Mouse (Mus musculus): Measurements from ENCODE around the gene Zmiz1. TPM values are rescaled to one million over a fixed set of nuclear protein-coding genes. Genes with fewer than 3 reads are reported as not detected.

Gene Zmiz1
- polyA plus RNA-seq, 1 experiment from 2014 or later, result 66.5 TPM

DNA sequence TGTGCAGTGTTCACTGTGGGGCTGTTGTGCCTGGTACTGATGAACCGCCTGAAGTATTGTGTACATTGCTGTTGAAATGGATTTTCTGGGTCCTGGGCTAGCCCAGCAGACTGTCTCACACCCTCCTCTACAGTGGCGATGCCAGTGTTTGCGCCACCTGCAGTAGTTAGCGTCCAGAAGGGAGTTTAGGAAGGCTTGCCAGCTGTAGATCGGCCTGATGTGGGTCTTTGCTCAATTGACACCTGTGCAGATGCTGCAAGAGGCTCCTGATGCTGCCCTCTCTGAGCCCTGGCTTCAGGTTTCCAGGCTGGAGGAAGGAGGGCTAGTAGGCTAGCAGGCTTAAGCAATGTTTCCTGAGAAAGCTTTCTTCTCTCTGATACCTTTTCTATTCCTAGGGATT, 42.5 kb downstream of the Zmiz1 start:
- Histone ChIP-seq H3K4me1 (peaks cover 60% of the 10 kb centered on the region), H3K4me2 (replicated peaks) (no peak overlapping the region), H3K36me3 (peaks cover 38% of the 10 kb centered on the region), H3K9ac (0 out of 2 replicates have a peak overlapping the region, but pooled peaks have one; percentile 15), H3K27ac (no peak overlapping the region), H3K4me3 (no peak overlapping the region), H3K27me3 (no peaks in the 10 kb centered on the region), H3K9me3 (replicated peaks) (no peaks in the 10 kb centered on the region)
- WGBS, result 90% methylated on average over 5 of the region's 5 CpGs
- no peak for ATAC-seq (ENCODE audit: low FRiP score)

DNA sequence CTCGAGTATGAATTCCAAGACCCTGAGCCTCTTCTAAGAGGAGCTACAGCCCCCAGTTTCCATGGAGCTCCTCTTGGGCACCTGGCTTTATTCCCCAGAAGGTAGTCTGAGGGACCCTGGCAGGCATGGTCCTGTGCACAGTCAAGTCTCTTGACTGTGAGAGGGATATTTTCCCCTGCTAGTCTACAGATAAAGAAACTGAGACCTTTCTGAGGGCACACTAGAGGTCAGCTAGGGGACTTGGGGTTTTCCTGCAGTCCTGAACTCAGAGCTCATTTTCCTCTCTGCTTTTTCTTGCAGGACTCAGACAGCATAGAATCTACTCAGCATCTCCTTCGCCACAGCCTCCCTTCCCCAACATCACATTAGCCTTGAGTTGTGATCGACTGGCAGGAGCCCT, 43.4 kb downstream of the Zmiz1 start:
- Histone ChIP-seq H3K9me3 (replicated peaks) (no peaks in the 10 kb centered on the region), H3K36me3 (peaks cover 42% of the 10 kb centered on the region), H3K4me2 (replicated peaks) (no peak overlapping the region), H3K9ac (no peak overlapping the region), H3K27ac (no peak overlapping the region), H3K27me3 (no peaks in the 10 kb centered on the region), H3K4me3 (no peak overlapping the region), H3K4me1 (peaks cover 51% of the 10 kb centered on the region)
- 96% methylated on average over 3 of the region's 3 CpGs for WGBS
- no peak for ATAC-seq (ENCODE audit: low FRiP score)

DNA sequence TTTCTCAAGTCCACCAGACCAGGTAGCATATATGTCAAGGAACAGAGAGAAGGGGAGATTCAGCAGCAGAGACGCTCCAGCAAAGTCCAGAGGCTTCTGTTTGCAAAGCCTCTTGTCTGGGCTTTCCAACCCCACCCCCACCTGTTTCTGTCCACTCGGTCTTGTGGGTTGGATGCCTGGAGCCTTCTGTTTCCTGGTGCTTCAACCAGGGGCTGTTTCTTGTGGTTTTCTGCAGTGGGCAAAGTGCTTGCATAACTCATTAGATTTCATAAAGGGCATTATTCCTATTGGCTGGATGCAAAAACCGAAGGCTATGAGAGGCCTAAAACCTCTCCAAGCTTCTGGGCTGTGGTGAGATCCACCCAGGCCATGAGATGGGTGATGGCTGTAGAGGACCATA, 45.3 kb downstream of the Zmiz1 start:
- no peak overlapping the region for H3K27ac ChIP-seq
- no peaks in the 10 kb centered on the region for H3K27me3 ChIP-seq
- ATAC-seq (ENCODE audit: low FRiP score), result no peak
- H3K4me2 ChIP-seq (replicated peaks), result no peak overlapping the region
- H3K4me1 ChIP-seq, result peaks cover 45% of the 10 kb centered on the region
- no peak overlapping the region for H3K9ac ChIP-seq
- 89% methylated on average over 3 of the region's 3 CpGs for WGBS
- H3K36me3 ChIP-seq, result peaks cover 54% of the 10 kb centered on the region
- no peaks in the 10 kb centered on the region for H3K9me3 ChIP-seq (replicated peaks)
- no peak overlapping the region for H3K4me3 ChIP-seq

DNA sequence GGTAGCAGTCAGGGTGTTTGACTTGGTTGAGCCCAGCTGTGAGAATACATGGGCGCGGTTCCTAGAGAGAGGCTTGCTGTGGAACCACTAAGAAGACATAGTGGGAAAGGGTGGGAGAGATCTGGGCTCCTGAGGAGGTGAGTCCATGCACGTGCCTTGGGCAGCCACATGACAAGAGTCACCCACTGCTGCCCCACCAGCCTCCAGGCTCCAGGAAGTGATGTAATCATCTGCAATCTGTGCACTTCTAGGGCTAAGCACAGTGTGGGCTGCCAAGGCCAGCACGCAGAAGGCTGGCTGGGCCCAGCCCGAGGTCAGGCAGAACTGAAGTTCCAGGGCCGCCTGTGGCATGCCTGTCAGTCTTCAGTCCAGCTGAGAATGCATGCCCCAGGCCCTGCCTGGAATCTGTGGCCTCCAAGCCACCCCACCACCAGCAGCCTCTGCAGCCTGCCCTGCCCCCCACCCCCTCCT, 46.3 kb downstream of the Zmiz1 start:
- H3K9me3 ChIP-seq (replicated peaks), result no peaks in the 10 kb centered on the region
- ATAC-seq (ENCODE audit: low FRiP score), result no peak
- no peak overlapping the region for H3K4me3 ChIP-seq
- H3K27me3 ChIP-seq, result no peaks in the 10 kb centered on the region
- no peak overlapping the region for H3K27ac ChIP-seq
- H3K9ac ChIP-seq, result 0 out of 2 replicates have a peak overlapping the region, but pooled peaks have one; percentile 1
- WGBS, result 55% methylated on average over 6 of the region's 6 CpGs
- H3K36me3 ChIP-seq, result peaks cover 62% of the 10 kb centered on the region
- peaks cover 45% of the 10 kb centered on the region for H3K4me1 ChIP-seq
- H3K4me2 ChIP-seq (replicated peaks), result no peak overlapping the region

DNA sequence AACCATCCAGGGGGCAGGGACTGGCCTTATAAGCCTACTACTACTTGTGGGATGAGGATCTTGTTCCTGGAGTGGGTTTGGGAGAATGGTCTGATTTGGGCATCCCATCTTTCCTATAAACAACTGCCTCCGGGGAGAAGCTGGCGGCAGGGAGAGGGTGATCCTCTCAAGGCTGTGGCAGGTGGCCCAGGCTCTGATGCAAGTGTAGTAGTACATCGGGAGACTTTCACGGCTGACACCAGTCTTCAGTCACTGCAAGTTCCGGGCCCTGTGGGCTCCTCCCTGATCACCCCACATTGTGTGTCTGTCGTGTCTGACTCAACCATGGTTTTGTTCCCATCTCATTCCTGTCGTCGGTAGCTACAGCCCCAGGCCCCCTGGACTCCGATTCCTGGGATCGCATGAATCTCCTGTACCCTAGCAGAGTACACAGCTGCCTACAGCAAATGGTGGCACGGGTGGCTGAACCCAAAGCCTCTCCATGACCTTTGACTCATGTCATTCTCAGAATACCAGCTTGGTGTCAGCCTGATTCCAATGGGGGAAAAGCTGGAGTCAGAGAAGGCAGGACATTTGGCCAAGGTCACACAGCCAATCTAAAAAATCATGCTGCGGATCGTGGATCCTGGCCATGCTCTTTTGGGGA, 49.2 kb downstream of the Zmiz1 start:
- no peaks in the 10 kb centered on the region for H3K9me3 ChIP-seq (replicated peaks)
- peaks cover 55% of the 10 kb centered on the region for H3K36me3 ChIP-seq
- no peak overlapping the region for H3K4me2 ChIP-seq (replicated peaks)
- no peaks in the 10 kb centered on the region for H3K27me3 ChIP-seq
- peak overlapping the region; percentile 17; the same call in 1 of the 2 replicates for H3K27ac ChIP-seq
- no peak for ATAC-seq (ENCODE audit: low FRiP score)
- 74% methylated on average over 13 of the region's 13 CpGs for WGBS
- H3K9ac ChIP-seq, result no peak overlapping the region
- H3K4me3 ChIP-seq, result no peak overlapping the region
- H3K4me1 ChIP-seq, result peaks cover 60% of the 10 kb centered on the region

DNA sequence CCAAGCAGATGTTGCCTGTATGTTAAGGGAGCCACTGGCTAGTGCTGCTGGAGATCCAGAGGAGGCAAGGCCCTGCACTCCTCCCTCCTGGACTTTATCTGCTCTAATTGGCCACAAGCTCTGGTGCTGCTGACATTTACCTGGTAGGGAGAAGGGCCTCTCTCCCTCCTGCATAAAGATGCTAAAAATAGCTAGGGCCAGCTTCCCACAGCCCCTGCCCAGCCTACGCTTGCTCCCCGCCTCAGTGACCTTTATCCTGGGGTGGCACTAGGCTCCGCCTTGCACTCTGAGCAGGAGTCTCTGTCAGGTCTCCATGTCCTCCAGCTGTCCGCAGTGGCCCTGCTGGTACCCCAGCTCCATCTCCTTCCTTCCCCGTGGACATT, 49.8 kb downstream of the Zmiz1 start:
- Histone ChIP-seq H3K36me3 (peaks cover 49% of the 10 kb centered on the region), H3K4me2 (replicated peaks) (no peak overlapping the region), H3K9me3 (replicated peaks) (no peaks in the 10 kb centered on the region), H3K4me1 (peaks cover 65% of the 10 kb centered on the region), H3K4me3 (no peak overlapping the region), H3K27me3 (no peaks in the 10 kb centered on the region), H3K9ac (no peak overlapping the region), H3K27ac (peak overlapping the region; percentile 17; the same call in 1 of the 2 replicates)
- 83% methylated on average over 5 of the region's 5 CpGs for WGBS
- no peak for ATAC-seq (ENCODE audit: low FRiP score)

DNA sequence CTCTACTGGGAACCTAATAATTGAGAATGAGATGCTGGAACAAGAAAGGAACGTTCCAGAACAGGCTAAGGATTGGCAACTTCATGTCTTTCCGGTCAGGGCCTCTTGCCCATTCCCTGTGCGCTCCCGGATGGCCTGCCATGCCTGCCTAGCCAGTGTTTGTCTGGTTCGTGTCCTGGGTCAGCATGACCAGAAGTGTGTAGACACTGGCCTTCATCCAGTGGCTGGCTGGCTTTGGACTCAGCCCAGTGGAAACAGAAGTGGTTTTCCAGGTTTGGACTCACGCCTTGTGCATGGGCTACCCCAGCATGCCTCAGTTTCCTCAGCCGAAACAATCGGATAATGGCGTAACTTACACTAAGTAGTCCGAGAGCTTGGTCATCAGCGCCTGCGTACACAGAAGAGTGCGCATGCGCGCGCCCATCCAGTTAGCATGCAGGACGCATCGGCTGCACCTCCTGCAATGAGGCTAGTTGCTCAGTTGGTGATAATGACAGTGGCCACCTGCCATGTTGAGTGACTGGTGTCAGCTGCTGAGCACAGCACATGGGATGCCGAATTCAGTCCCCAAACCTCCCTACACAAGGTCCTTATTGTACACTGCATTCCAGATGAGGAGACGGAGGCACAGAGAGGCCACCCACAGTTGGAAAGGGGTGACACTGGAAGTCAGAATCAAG, 50.6 kb downstream of the Zmiz1 start:
- Histone ChIP-seq H3K36me3 (peaks cover 42% of the 10 kb centered on the region), H3K9ac (no peak overlapping the region; the same call in 1 of the 2 replicates), H3K27ac (0 out of 2 replicates have a peak overlapping the region, but pooled peaks have one; percentile 74), H3K4me2 (replicated peaks) (no peak overlapping the region), H3K9me3 (replicated peaks) (no peaks in the 10 kb centered on the region), H3K4me1 (peaks cover 71% of the 10 kb centered on the region), H3K4me3 (no peak overlapping the region), H3K27me3 (no peaks in the 10 kb centered on the region)
- ATAC-seq (ENCODE audit: low FRiP score), result no peak
- WGBS, result 87% methylated on average over 20 of the region's 20 CpGs

DNA sequence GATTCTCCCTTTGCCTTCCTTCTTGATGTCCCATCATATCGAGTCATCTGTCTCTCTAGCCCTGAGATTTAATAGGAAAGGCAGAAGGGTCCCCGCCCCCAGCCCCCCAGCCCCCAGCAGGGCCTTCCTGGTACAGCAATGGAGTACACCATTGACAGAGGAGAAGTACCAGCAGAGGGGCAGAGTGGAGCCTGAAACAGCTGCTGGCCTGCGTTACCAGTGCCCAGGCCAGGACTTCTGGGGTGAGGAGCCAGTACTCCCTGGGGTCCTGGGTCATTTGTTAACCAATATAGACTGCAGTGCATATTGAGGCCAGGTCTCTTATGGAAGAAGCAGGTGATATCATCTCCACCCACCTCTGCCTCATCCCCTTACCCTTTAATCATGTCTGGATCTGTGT, 51.4 kb downstream of the Zmiz1 start:
- H3K36me3 ChIP-seq, result peaks cover 39% of the 10 kb centered on the region
- peaks cover 74% of the 10 kb centered on the region for H3K4me1 ChIP-seq
- no peak for ATAC-seq (ENCODE audit: low FRiP score)
- no peaks in the 10 kb centered on the region for H3K27me3 ChIP-seq
- no peak overlapping the region for H3K4me2 ChIP-seq (replicated peaks)
- H3K9ac ChIP-seq, result no peak overlapping the region; the same call in 1 of the 2 replicates
- H3K4me3 ChIP-seq, result no peak overlapping the region
- peak overlapping the region; percentile 74 for H3K27ac ChIP-seq
- H3K9me3 ChIP-seq (replicated peaks), result no peaks in the 10 kb centered on the region
- 57% methylated on average over 3 of the region's 3 CpGs for WGBS

DNA sequence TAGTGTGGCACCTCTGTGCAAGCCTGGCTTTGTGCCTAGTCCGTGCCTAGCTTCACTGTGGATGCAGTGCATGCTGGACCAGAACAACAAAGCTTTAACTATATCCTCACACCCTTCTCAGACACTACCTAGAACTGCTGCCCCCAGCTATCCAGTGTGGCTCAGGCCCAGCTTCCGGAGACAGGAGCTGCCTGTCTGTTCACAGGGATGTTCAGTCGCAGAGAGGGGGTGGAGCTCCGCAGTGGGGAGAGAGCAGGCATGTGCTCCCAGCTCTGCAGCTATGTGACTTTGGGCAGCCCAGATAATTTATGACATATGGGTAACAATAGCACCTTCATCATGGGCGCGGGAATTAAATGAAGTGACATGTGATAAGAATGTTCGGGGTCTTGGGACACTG, 52.0 kb downstream of the Zmiz1 start:
- Histone ChIP-seq H3K27ac (peak overlapping the region; percentile 74), H3K9ac (no peak overlapping the region), H3K36me3 (peaks cover 33% of the 10 kb centered on the region), H3K4me1 (peaks cover 78% of the 10 kb centered on the region), H3K4me3 (no peak overlapping the region), H3K27me3 (no peaks in the 10 kb centered on the region), H3K4me2 (replicated peaks) (no peak overlapping the region), H3K9me3 (replicated peaks) (no peaks in the 10 kb centered on the region)
- WGBS, result 63% methylated on average over 7 of the region's 7 CpGs
- peak; percentile 26; the same call in 1 of the 2 replicates for ATAC-seq (ENCODE audit: low FRiP score)

DNA sequence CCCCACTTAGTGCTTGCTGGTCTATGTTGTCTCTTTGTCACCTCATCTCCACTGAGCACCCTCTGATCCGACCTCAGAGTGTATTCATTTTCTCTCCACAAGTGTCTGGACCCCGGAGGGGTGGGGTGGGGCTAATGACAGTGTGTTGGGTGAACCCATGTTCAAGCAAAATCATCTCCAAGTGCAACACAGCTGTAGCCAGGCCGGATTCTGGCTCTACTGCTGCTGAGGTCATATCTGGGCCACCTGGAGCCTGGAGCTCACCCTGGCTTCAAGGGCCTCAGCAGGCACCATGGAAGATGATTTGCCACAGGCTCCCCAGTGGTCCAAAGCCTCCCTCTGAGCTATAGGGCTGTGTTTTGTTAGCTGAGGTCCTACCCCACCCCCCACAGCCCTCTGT, 52.6 kb downstream of the Zmiz1 start:
- Histone ChIP-seq H3K27ac (peak overlapping the region; percentile 74), H3K4me1 (peaks cover 84% of the 10 kb centered on the region), H3K4me2 (replicated peaks) (no peak overlapping the region), H3K4me3 (no peak overlapping the region), H3K36me3 (peaks cover 28% of the 10 kb centered on the region; the same call in 1 of the 2 replicates), H3K9ac (no peak overlapping the region), H3K9me3 (replicated peaks) (no peaks in the 10 kb centered on the region), H3K27me3 (no peaks in the 10 kb centered on the region)
- 45% methylated on average over 3 of the region's 3 CpGs for WGBS
- ATAC-seq (ENCODE audit: low FRiP score), result no peak

DNA sequence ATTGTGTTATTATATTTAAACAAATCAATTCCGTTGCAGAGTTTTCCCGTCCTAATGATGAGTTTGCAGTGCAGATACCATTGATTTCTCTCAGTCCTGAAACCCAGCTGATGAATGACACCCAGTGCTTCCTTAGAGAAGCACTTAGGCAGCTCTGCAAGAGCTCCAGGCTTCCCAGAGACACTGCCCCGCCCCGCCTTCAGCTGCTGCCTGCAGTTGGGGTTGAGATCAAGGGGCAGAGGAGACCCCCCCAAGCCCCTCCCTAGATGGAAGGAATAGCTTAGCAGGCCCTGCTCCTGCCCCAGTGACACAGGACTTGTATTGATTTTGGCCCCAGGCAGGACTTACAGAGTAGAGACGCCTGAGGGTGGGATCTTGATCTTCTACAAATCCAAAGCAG, 53.0 kb downstream of the Zmiz1 start:
- H3K4me3 ChIP-seq, result no peak overlapping the region
- no peak overlapping the region for H3K4me2 ChIP-seq (replicated peaks)
- peaks cover 25% of the 10 kb centered on the region; the same call in 1 of the 2 replicates for H3K36me3 ChIP-seq
- H3K9me3 ChIP-seq (replicated peaks), result no peaks in the 10 kb centered on the region
- no peak for ATAC-seq (ENCODE audit: low FRiP score)
- H3K9ac ChIP-seq, result peak overlapping the region; percentile 13; the same call in 1 of the 2 replicates
- peaks cover 88% of the 10 kb centered on the region for H3K4me1 ChIP-seq
- H3K27ac ChIP-seq, result peak overlapping the region; percentile 74
- WGBS, result 17% methylated on average over 5 of the region's 5 CpGs
- no peaks in the 10 kb centered on the region for H3K27me3 ChIP-seq

DNA sequence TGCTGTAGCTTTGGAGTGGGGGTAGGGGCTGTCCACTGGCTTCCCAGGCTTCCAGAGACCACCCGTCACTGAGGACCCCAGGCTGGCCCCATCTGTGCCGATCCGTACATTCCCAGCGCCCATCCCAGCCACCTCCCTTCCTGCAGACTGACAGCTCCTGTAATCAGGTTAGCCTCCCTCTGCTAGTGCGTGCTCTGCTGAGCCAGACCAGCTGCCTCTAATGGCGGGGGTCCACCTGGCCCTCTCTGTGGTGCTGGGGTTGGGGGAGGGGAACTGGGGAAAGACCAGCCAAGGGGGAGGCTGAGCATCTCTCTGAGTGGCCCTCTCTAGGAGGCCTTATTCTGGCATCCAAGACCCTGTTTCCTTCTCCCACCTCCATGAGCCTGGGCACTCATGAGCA, 53.8 kb downstream of the Zmiz1 start:
- Histone ChIP-seq H3K27me3 (no peaks in the 10 kb centered on the region), H3K36me3 (peaks cover 25% of the 10 kb centered on the region; the same call in 1 of the 2 replicates), H3K9ac (0 out of 2 replicates have a peak overlapping the region, but pooled peaks have one; percentile 32), H3K9me3 (replicated peaks) (no peaks in the 10 kb centered on the region), H3K4me1 (peaks cover 95% of the 10 kb centered on the region), H3K27ac (peak overlapping the region; percentile 74), H3K4me2 (replicated peaks) (no peak overlapping the region), H3K4me3 (no peak overlapping the region)
- peak; percentile 39; the same call in 1 of the 2 replicates for ATAC-seq (ENCODE audit: low FRiP score)
- 27% methylated on average over 6 of the region's 6 CpGs for WGBS

Measured in hindbrain, embryonic 12.5 days (tissue).